Mouse (Mus musculus) heart, embryonic 11.5 days (tissue): Measurements from ENCODE around the gene Tex48. TPM values are rescaled to one million over a fixed set of nuclear protein-coding genes. Genes with fewer than 3 reads are reported as not detected.
A peak's percentile ranks its signal among the peaks of the same experiment; 100 is the strongest.

ENCODE experiments used
- ATAC-seq: fragments of 200-750 bp; cut with Nextera tagmentation; replicated peaks from 2 replicates; pipeline ENCODE4 v1.8.0; 2017; ENCODE audit warnings: moderate library complexity; ENCODE audit not compliant: insufficient number of reproducible peaks, low FRiP score, low TSS enrichment
- H3K27ac ChIP-seq: fragments of 300-500 bp; sonication (generic); 2 replicates; pipeline ENCODE4 v1.5.1; 2014; ENCODE audit warnings: mild to moderate bottlenecking, low read depth, low read length
- H3K27me3 ChIP-seq: fragments of 300-500 bp; sonication (generic); 2 replicates; pipeline ENCODE4 v1.6.1; 2014; ENCODE audit warnings: mild to moderate bottlenecking, low read length, mixed read lengths; ENCODE audit not compliant: control insufficient read depth, insufficient read depth
- H3K36me3 ChIP-seq: fragments of 300-500 bp; sonication (generic); 2 replicates; pipeline ENCODE4 v1.6.1; 2014; ENCODE audit warnings: mild to moderate bottlenecking, low read length, moderate library complexity, mixed read lengths; ENCODE audit not compliant: control insufficient read depth, insufficient read depth
- H3K4me1 ChIP-seq: fragments of 300-500 bp; sonication (generic); 2 replicates; pipeline ENCODE4 v1.6.1; 2014; ENCODE audit warnings: low read length; ENCODE audit not compliant: control insufficient read depth, insufficient read depth
- H3K4me2 ChIP-seq: fragments of 300-500 bp; sonication (generic); 2 replicates; pipeline ENCODE4 v1.6.1; 2014; ENCODE audit warnings: mild to moderate bottlenecking, moderate library complexity
- H3K4me3 ChIP-seq: fragments of 300-500 bp; sonication (generic); 2 replicates; pipeline ENCODE4 v1.5.1; 2014; ENCODE audit warnings: low read depth, low read length
- H3K9ac ChIP-seq: fragments of 300-500 bp; sonication (generic); 2 replicates; pipeline ENCODE4 v1.6.1; 2014; ENCODE audit warnings: mild to moderate bottlenecking, low read depth, low read length, moderate library complexity
- H3K9me3 ChIP-seq: fragments of 300-500 bp; sonication (generic); replicated peaks from 2 replicates; pipeline ENCODE4 v1.6.1; 2016; ENCODE audit warnings: low read length; ENCODE audit not compliant: control insufficient read depth
- WGBS: fragments of 180-500 bp; shearing (Covaris S2); extraction: QIAGEN DNeasy Blood & Tissue Kit; methylation state at CpG from one replicate; pipeline ENCODE4 v1.1.7; 2014; ENCODE audit not compliant: insufficient replicate concordance; 5-methylcytosine and 5-hydroxymethylcytosine counted together
- polyA plus RNA-seq: library from polyadenylated mRNA; unstranded; fragments of >200 nt; fragmentation: Nextera tagmentation; extraction: Ambion mirVana; gene quantifications from 2 replicates; pipeline ENCODE4 v1.2.1, GENCODE M21; 2014

The Tex48 gene
- polyA plus RNA-seq, 1 experiment from 2014 or later: not detected

DNA sequence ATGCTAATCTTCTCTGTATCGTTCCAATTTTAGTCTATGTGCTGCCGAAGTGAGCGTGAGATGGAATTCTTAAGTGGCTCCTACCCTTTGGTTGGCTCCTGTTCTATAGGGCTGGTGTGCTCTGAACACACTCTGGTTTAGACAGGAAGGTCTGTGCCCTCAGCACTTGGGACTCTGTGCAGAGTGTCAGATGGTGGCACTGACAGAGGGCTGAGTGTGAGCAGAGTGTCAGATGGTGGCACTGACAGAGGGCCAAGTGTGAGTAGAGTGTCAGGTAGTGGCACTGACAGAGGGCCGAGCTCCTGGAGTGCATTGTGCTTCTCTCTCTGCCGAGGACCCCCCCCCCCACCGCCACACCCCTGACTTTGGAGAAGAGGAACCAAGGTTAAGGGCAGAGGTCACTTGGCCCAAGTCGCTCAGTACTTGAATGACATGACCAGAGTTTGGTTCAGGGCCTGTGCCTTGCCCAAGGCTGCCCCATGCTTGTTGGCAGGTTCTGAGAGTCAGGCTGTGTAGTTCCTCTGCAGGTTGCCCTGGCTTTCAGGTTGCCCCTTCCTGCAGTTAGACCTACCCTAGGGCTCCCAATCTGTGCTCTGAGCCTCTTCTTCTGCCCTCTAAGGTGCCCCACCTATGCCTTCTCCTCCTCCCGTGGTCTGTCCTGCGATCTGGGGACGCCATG lies 54.4 kb downstream of the Tex48 start:
- Histone ChIP-seq H3K4me3 (no peak overlapping the region), H3K36me3 (no peaks in the 10 kb centered on the region; the same call in 1 of the 2 replicates), H3K4me1 (0 out of 2 replicates have a peak, but pooled peaks cover 6% of the 10 kb centered on the region), H3K9ac (no peak overlapping the region), H3K27me3 (no peaks in the 10 kb centered on the region; the same call in 1 of the 2 replicates), H3K27ac (no peak overlapping the region), H3K9me3 (no peaks in the 10 kb centered on the region), H3K4me2 (no peak overlapping the region)
- ATAC-seq: peak; percentile 68
- WGBS: 61% methylated on average over 10 of the region's 10 CpGs

DNA sequence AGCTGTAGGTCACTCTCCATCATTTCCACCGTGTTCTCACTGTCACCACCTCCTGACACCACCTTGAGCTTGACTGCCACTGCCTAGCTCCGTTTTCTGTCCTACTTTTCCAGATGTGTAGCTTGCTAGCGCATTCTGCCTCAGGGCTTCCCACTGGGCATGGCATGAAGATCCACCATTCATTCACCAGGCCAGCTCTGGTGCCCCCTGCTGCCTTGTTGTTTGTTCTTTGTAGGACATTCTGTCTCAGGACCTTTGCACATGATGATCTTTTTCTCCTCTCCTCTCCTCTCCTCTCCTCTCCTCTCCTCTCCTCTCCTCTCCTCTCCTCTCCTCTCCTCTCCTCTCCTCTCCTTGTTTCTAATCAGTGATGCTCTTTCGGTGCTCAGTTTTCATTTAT lies 59.5 kb downstream of the Tex48 start:
- Histone ChIP-seq H3K4me1 (peaks cover 21% of the 10 kb centered on the region), H3K36me3 (no peaks in the 10 kb centered on the region; the same call in 1 of the 2 replicates), H3K27ac (no peak overlapping the region), H3K4me3 (no peak overlapping the region), H3K4me2 (no peak overlapping the region), H3K27me3 (no peaks in the 10 kb centered on the region; the same call in 1 of the 2 replicates), H3K9me3 (no peaks in the 10 kb centered on the region), H3K9ac (no peak overlapping the region)
- ATAC-seq: no peak
- WGBS: 77% methylated on average over 4 of the region's 4 CpGs

DNA sequence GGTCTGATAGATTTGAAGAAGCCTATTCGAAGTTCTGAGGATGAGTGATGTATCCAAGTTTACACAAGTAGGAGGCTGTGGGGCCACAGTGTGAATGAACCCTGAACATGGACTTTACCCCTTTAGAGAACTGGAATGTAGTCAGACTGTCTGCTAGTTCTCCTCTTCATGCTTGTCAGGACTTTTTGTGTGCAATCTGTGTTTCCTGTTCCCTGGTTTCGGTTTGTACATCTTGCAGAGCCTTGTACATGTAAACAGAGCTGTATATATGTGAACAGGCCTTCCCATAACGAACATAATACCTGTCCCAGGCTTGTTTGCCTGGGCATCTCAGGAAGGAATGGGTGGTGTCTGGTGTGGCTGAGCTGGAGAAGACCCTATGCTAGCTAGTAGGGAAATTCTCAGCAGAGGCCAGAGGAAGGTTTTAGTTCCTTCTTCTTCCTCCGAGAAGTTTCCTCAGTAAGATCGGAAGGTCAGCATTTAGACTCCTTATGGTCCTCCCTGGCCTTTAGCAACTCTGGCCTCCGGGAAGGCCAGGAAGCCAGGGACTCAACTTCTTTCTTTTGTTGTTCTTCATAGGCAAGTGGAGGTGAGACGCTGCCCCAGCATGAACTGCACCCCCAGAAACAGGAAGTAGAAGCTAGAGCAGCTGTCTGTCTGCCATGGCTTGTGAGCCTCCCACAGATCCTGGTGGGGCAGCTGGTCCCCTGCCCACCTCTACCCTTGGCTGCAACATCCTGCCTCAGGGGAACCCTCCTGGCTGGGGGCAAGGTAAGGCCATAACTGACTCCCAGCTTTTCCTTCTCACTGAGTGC lies 60.2 kb downstream of the Tex48 start:
- H3K9ac ChIP-seq: 0 out of 2 replicates have a peak overlapping the region, but pooled peaks have one; percentile 3
- no peak overlapping the region for H3K4me2 ChIP-seq
- H3K27ac ChIP-seq: no peak overlapping the region
- no peaks in the 10 kb centered on the region; the same call in 1 of the 2 replicates for H3K27me3 ChIP-seq
- peaks cover 27% of the 10 kb centered on the region for H3K4me1 ChIP-seq
- no peak overlapping the region for H3K4me3 ChIP-seq
- no peaks in the 10 kb centered on the region; the same call in 1 of the 2 replicates for H3K36me3 ChIP-seq
- H3K9me3 ChIP-seq: no peaks in the 10 kb centered on the region
- no peak for ATAC-seq
- 69% methylated on average over 7 of the region's 7 CpGs for WGBS

DNA sequence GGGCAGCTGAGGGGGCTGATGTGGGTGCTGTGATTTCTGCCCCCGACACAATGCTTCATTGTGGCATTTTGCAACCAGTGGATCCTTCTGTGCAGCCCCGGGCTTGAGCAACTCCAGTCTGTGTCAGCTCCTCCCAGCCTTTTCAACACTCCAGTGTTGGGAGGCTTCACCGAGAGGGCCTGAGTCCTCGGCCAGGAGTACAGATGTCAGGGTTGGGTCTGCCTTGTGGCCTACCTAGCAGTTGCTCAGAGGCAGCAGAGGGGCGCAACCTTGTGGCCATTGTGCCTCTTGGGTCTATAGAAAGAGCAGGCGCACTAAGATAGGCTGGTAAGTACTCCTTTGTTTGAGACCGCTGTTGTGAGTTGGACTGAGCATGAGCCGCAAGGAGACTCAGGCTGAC lies 62.1 kb downstream of the Tex48 start:
- 56% methylated on average over 8 of the region's 8 CpGs for WGBS
- Histone ChIP-seq H3K9ac (no peak overlapping the region; the same call in 1 of the 2 replicates), H3K4me3 (no peak overlapping the region), H3K27me3 (no peaks in the 10 kb centered on the region; the same call in 1 of the 2 replicates), H3K36me3 (peaks cover 1% of the 10 kb centered on the region; the same call in 1 of the 2 replicates), H3K4me1 (peaks cover 35% of the 10 kb centered on the region), H3K4me2 (no peak overlapping the region; the same call in 1 of the 2 replicates), H3K9me3 (no peaks in the 10 kb centered on the region), H3K27ac (no peak overlapping the region; the same call in 1 of the 2 replicates)
- ATAC-seq: no peak

DNA sequence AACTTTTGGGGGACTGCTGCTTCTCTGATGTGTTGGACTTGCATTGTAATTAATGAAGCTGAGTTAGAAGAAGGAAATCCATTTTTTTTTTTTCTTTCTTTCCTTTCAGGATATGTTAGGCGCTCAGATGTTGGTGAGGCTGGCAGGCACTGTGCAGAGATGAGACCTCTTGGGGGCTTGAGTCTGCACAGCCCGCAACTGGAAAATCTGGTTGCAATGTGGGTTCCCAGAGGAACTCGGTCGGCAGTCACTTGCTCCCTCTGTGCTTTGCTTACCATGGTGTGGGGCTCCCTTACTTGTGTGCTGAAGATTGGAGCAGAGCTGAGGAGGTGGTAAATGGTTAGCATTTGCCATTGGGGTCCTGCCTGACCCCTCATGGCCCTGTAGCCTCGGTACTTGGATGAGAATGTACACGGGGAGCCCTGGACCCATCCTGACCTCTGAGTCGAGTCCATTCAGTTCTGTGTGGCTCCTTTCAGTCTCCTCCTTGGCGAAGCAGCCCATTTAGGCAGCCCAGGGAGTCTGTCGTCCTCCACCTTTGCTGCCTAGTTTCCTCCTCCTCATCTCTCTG lies 63.0 kb downstream of the Tex48 start:
- Histone ChIP-seq H3K9ac (peak overlapping the region; percentile 77), H3K9me3 (no peaks in the 10 kb centered on the region), H3K4me3 (peak overlapping the region; percentile 64), H3K36me3 (peaks cover 4% of the 10 kb centered on the region; the same call in 1 of the 2 replicates), H3K27ac (no peak overlapping the region), H3K27me3 (no peaks in the 10 kb centered on the region), H3K4me2 (peak overlapping the region; percentile 74), H3K4me1 (peaks cover 35% of the 10 kb centered on the region)
- 47% methylated on average over 9 of the region's 9 CpGs for WGBS
- ATAC-seq: no peak

DNA sequence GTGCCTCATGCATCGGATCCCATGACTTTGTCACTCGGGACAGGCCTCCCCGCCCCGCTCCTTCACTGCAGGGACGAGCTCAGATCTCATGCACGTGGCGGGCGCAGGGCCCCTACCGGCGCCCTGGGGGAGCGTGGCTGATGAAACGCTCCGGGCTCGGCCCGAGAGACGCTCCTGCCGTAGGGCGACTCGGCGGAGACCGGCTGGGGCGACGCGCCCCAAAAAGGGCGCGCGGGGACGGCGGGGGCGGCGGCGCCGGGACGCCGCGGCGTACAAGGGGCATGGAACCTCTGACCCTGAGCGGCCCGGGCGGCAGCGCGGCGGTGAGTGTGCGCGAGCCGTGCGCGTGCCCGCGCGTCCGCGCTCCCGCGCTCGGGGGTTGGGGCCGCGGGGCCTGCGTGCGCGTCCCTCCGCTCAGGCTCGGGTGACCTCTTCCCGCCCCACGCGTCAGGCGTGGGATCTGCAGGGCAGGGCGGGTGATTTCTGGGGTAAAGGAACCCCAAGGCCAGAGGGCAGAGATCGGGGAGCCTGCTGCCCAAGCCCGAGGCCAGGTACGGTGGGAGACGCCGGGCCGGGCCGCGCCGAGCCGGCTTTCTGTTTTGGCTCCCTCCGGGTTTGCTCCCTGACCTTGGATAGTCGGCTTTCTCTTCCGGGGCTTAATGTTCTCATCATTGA lies 63.7 kb downstream of the Tex48 start, which contains the start of gene Tmem268:
Tmem268 (plus strand) TSS at position 375 of the 675 bp plus-strand sequence.
- peak; percentile 70 for ATAC-seq
- H3K9ac ChIP-seq: peak within 1 kb of the TSS; percentile 77
- H3K4me1 ChIP-seq: peaks cover 35% of the 10 kb centered on the region
- no peaks in the 10 kb centered on the region for H3K27me3 ChIP-seq
- H3K36me3 ChIP-seq: peaks cover 8% of the 10 kb centered on the region; the same call in 1 of the 2 replicates
- peak within 1 kb of the TSS; percentile 74 for H3K4me2 ChIP-seq
- WGBS: under 1% methylated on average over 59 of the region's 81 CpGs
- peak within 1 kb of the TSS; percentile 25 for H3K27ac ChIP-seq
- H3K9me3 ChIP-seq: no peaks in the 10 kb centered on the region
- peak within 1 kb of the TSS; percentile 64 for H3K4me3 ChIP-seq

DNA sequence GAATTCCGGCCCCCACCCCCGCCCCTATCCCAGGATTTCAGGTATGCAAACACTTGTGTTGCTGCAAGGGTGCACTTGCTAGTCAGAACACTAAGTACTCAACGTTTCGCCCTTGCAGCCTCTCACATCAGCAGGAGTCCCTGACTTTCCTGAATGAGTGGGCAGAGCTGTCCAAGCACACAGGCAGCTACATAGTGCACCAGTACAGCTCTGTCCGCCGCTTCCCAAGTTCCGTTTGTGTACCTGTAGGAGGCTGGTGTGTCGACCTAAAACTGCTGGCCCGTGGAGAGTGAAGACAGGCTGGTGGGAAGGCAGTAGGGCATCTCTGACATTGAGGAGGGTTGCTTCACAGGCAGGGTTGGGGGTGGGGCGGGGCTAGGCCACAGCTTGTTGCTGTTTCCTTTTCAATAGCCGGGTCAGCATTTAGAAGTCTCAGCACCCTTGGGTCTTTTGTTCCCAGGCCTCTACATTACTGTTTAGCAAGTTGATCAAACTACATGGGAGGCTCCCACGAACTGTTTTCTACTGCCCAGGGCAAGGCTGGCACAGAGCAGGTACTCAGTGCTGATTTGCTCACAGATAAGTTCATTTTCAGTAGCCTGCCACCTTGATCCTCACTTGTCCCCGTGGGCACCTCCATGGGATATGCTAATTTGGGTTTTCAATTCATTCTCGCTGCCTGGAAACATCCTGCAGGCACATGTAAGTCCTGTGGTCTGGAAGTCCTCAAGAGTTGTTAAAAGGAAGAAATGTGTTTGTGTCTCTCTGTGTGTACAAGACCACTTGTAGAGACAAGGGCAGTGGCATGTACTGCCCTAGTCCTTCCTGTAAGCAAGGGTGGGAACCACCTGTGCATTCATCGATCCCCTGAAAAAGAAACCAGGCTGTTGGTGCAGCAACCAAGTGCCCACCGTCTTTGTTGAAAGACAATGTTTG lies 64.8 kb downstream of the Tex48 start:
- H3K27ac ChIP-seq: no peak overlapping the region
- no peak for ATAC-seq
- no peaks in the 10 kb centered on the region for H3K27me3 ChIP-seq
- peaks cover 12% of the 10 kb centered on the region for H3K36me3 ChIP-seq
- H3K4me3 ChIP-seq: no peak overlapping the region
- peaks cover 34% of the 10 kb centered on the region for H3K4me1 ChIP-seq
- 0 out of 2 replicates have a peak overlapping the region, but pooled peaks have one; percentile 77 for H3K9ac ChIP-seq
- 24% methylated on average over 16 of the region's 16 CpGs for WGBS
- H3K4me2 ChIP-seq: peak overlapping the region; percentile 74
- no peaks in the 10 kb centered on the region for H3K9me3 ChIP-seq
